Mouse (Mus musculus) embryonic facial prominence, embryonic 12.5 days (tissue): ENCODE measurements around the gene Olfr165. TPM values are rescaled to one million over a fixed set of nuclear protein-coding genes. Genes with fewer than 3 reads are reported as not detected.
"Not testable (repeated sequence)": the region's sequence is repeated elsewhere in the genome, so short reads cannot be mapped to it uniquely, and the experiment has no call there.

Experiments
- ATAC-seq: fragments of 200-750 bp; cut with Nextera tagmentation; 2 replicates; pipeline ENCODE4 v1.8.0; 2017; ENCODE audit not compliant: insufficient number of reproducible peaks, insufficient read depth, low FRiP score, low TSS enrichment
- H3K27ac ChIP-seq: fragments of 300-500 bp; sonication (generic); 2 replicates; pipeline ENCODE4 v1.5.1; 2016; ENCODE audit warnings: mild to moderate bottlenecking
- H3K27me3 ChIP-seq: fragments of 300-500 bp; sonication (generic); 2 replicates; pipeline ENCODE4 v1.6.1; 2016; ENCODE audit warnings: mild to moderate bottlenecking, moderate library complexity
- H3K36me3 ChIP-seq: fragments of 300-500 bp; sonication (generic); 2 replicates; pipeline ENCODE4 v1.6.1; 2016; ENCODE audit warnings: mild to moderate bottlenecking
- H3K4me1 ChIP-seq: fragments of 300-500 bp; sonication (generic); 2 replicates; pipeline ENCODE4 v1.6.1; 2016
- H3K4me2 ChIP-seq: fragments of 300-500 bp; sonication (generic); replicated peaks from 2 replicates; pipeline ENCODE4 v1.6.1; 2016; ENCODE audit warnings: mild to moderate bottlenecking, moderate library complexity
- H3K4me3 ChIP-seq: fragments of 300-500 bp; sonication (generic); 2 replicates; pipeline ENCODE4 v1.5.1; 2016; ENCODE audit warnings: mild to moderate bottlenecking
- H3K9ac ChIP-seq: fragments of 300-500 bp; sonication (generic); 2 replicates; pipeline ENCODE4 v1.6.1; 2016; ENCODE audit warnings: mild to moderate bottlenecking, moderate library complexity
- H3K9me3 ChIP-seq: fragments of 300-500 bp; sonication (generic); 2 replicates; pipeline ENCODE4 v1.6.1; 2016; ENCODE audit warnings: mild to moderate bottlenecking, moderate library complexity
- WGBS: fragments of 180-500 bp; shearing (Covaris S2); methylation state at CpG from one replicate; pipeline ENCODE4 v1.1.7; 2016; 5-methylcytosine and 5-hydroxymethylcytosine counted together
- polyA plus RNA-seq: library from polyadenylated mRNA; unstranded; fragments of >200 nt; fragmentation: Nextera tagmentation; extraction: Ambion mirVana; gene quantifications from 2 replicates; pipeline ENCODE4 v1.2.1, GENCODE M21; 2016

Gene Olfr165
- polyA plus RNA-seq = not detected in 2 replicates

- WGBS = 43% methylated on average over 1 of the region's 1 CpGs
- ATAC-seq = no peak
Measured at GRCm38 (mm10) chr16:19423034-19423433, at the start of gene Olfr165. TSS of gene Olfr165 (minus strand) at chr16:19423134.

GRCm38 (mm10) chr16:19464365-19464764 lies 41.4 kb upstream of the Olfr165 start:
- Histone ChIP-seq H3K27ac (no peak overlapping the region), H3K27me3 (no peaks in the 10 kb centered on the region), H3K36me3 (no peaks in the 10 kb centered on the region), H3K9me3 (no peaks in the 10 kb centered on the region), H3K9ac (no peak overlapping the region), H3K4me1 (no peaks in the 10 kb centered on the region), H3K4me3 (no peak overlapping the region), H3K4me2 (no peak overlapping the region)
- WGBS = 100% methylated on average over 1 of the region's 1 CpGs
- ATAC-seq = no peak

More at GRCm38 (mm10) chr16:19423034-19423433, at the start of gene Olfr165:
- H3K9ac ChIP-seq = no peak within 1 kb of the TSS
- no peak within 1 kb of the TSS for H3K27ac ChIP-seq
- H3K4me2 ChIP-seq = no peak within 1 kb of the TSS
- H3K4me3 ChIP-seq = no peak within 1 kb of the TSS
- no peaks in the 10 kb centered on the region for H3K27me3 ChIP-seq
- no peaks in the 10 kb centered on the region for H3K4me1 ChIP-seq
- H3K36me3 ChIP-seq = no peaks in the 10 kb centered on the region
- H3K9me3 ChIP-seq = no peaks in the 10 kb centered on the region

- not testable (repeated sequence) for H3K36me3 ChIP-seq
Measured at GRCm38 (mm10) chr16:19458741-19459140, 35.8 kb upstream of the Olfr165 start.

GRCm38 (mm10) chr16:19387984-19388383 lies 35.0 kb downstream of the Olfr165 start:
- WGBS = 62% methylated on average over 3 of the region's 3 CpGs
- Histone ChIP-seq H3K36me3 (no peaks in the 10 kb centered on the region), H3K27me3 (no peaks in the 10 kb centered on the region), H3K4me2 (no peak overlapping the region), H3K4me1 (no peaks in the 10 kb centered on the region), H3K27ac (no peak overlapping the region), H3K9ac (no peak overlapping the region), H3K9me3 (no peaks in the 10 kb centered on the region), H3K4me3 (no peak overlapping the region)
- ATAC-seq = no peak

More at GRCm38 (mm10) chr16:19458741-19459140, 35.8 kb upstream of the Olfr165 start:
- H3K4me3 ChIP-seq, ATAC-seq, H3K9me3 ChIP-seq, H3K4me2 ChIP-seq, H3K27me3 ChIP-seq, H3K4me1 ChIP-seq, H3K27ac ChIP-seq, H3K9ac ChIP-seq: not testable (repeated sequence)
- 70% methylated on average over 4 of the region's 4 CpGs for WGBS

Other genes starting within 250 kb of the Olfr165 start
- gene Olfr164, start 109.1 kb downstream of the Olfr165 start, polyA plus RNA-seq = not detected in 2 replicates
- gene Olfr166, start 60.6 kb upstream of the Olfr165 start, polyA plus RNA-seq = not detected in 2 replicates
- not detected in 2 replicates for gene Olfr167, start 99.1 kb upstream of the Olfr165 start, polyA plus RNA-seq
- not detected in 2 replicates for gene Olfr168, start 112.4 kb upstream of the Olfr165 start, polyA plus RNA-seq
- gene Olfr169, start 148.7 kb upstream of the Olfr165 start, polyA plus RNA-seq = not detected in 2 replicates
- gene Olfr170, start 188.7 kb upstream of the Olfr165 start, polyA plus RNA-seq = not detected in 2 replicates
- not detected in 2 replicates for gene Olfr171, start 206.8 kb upstream of the Olfr165 start, polyA plus RNA-seq